Mouse (Mus musculus): ENCODE data around the gene Arhgap45.

- TF ChIP-seq POLR2A (IDR thresholded peaks at IDR 0.05; ENCODE audit: borderline replicate concordance, extremely low read depth, low read depth, low read length) (no peak), CTCF (IDR thresholded peaks at IDR 0.05; ENCODE audit: insufficient read depth, low read length) (no peak)
These were observed 14.3 kb downstream of the Arhgap45 start for GRCm38 (mm10) chr10:80030736-80031135.

All from lung, adult 2 months (tissue).